Mouse (Mus musculus) limb, embryonic 14.5 days (tissue): ENCODE data around the gene 1700001C02Rik. TPM values are rescaled to one million over a fixed set of nuclear protein-coding genes. Genes with fewer than 3 reads are reported as not detected.

Source experiments
- ATAC-seq: fragments of 200-750 bp; cut with Nextera tagmentation; 2 replicates; pipeline ENCODE4 v1.8.0; 2017; ENCODE audit warnings: low read depth, moderate number of reproducible peaks, moderate TSS enrichment; ENCODE audit not compliant: low FRiP score
- DNase-seq: peaks from one replicate; pipeline ENCODE4 v3.0.0-alpha.2; 2015; ENCODE audit warnings: low spot score
- H3K27ac ChIP-seq: fragments of 300-500 bp; sonication (generic); replicated peaks from 2 replicates; pipeline ENCODE4 v1.5.1; 2014; ENCODE audit warnings: low read depth, mild to moderate bottlenecking, low read length, moderate library complexity, mixed read lengths
- H3K27me3 ChIP-seq: fragments of 300-500 bp; sonication (generic); 2 replicates; pipeline ENCODE4 v1.6.1; 2014; ENCODE audit warnings: low read length, mixed read lengths; ENCODE audit not compliant: control insufficient read depth, insufficient read depth
- H3K36me3 ChIP-seq: fragments of 300-500 bp; sonication (generic); 2 replicates; pipeline ENCODE4 v1.6.1; 2014; ENCODE audit warnings: mild to moderate bottlenecking, low read length, moderate library complexity, mixed read lengths; ENCODE audit not compliant: control insufficient read depth, insufficient read depth
- H3K4me1 ChIP-seq: fragments of 300-500 bp; sonication (generic); 2 replicates; pipeline ENCODE4 v1.6.1; 2014; ENCODE audit warnings: antibody characterized with exemption, low read length, mixed read lengths; ENCODE audit not compliant: control insufficient read depth, insufficient read depth
- H3K4me2 ChIP-seq: fragments of 300-500 bp; sonication (generic); replicated peaks from 2 replicates; pipeline ENCODE4 v1.6.1; 2014; ENCODE audit warnings: low read depth, mild to moderate bottlenecking, low read length, moderate library complexity; ENCODE audit not compliant: severe bottlenecking
- H3K4me3 ChIP-seq: fragments of 300-500 bp; sonication (generic); replicated peaks from 2 replicates; pipeline ENCODE4 v1.5.1; 2014; ENCODE audit warnings: low read length
- H3K9ac ChIP-seq: fragments of 300-500 bp; sonication (generic); 2 replicates; pipeline ENCODE4 v1.6.1; 2014; ENCODE audit warnings: mild to moderate bottlenecking, low read depth, low read length, moderate library complexity; ENCODE audit not compliant: severe bottlenecking
- H3K9me3 ChIP-seq: fragments of 300-500 bp; sonication (generic); 2 replicates; pipeline ENCODE4 v1.6.1; 2016; ENCODE audit warnings: low read length; ENCODE audit not compliant: control insufficient read depth
- POLR2A ChIP-seq: fragments of 200-500 bp; IDR thresholded peaks from 2 replicates; pipeline ENCODE4 v1.8.0; 2012; ENCODE audit warnings: inconsistent platforms, mild to moderate bottlenecking, moderate library complexity, borderline replicate concordance; ENCODE audit not compliant: insufficient read depth, insufficient read length; ENCODE audit errors: extremely low read depth
- WGBS: fragments of 180-500 bp; shearing (Covaris S2); extraction: QIAGEN DNeasy Blood & Tissue Kit; methylation state at CpG from one replicate; pipeline ENCODE4 v1.1.7; 2014; 5-methylcytosine and 5-hydroxymethylcytosine counted together
- polyA plus RNA-seq, 2 experiments: library from polyadenylated mRNA; depleted of rRNA in 1 of 2; stranded (reverse) in 1 of 2; unstranded in 1 of 2; fragments of >200 nt; fragmentation: Nextera tagmentation in 1 of 2; extraction: Ambion mirVana in 1 of 2; gene quantifications; 2 replicates each; pipeline versions ENCODE4 v1.2.1 to v1.2.3; 2012 to 2014

1700001C02Rik gene
- polyA plus RNA-seq, 2 experiments: not detected

DNA sequence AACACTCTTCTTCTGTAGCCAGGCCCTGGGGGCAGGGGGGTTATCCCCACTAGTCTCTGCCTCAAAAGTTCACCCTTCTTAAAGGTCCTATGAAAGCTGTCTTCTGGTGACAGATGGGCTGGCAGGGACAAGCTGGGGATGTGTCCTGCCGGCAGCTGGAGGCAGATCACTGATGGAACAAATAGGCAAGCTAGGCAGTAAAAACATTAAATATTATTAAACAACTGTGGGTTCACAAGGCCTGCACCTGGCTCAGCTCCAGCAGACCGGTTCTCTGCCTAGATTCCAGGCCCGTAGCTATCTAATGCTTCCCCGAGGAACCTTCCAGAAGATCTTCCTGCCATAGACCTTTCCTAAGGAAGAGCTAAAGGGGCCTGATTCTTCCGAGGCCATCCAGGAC lies 52.3 kb downstream of the 1700001C02Rik start:
- H3K27ac ChIP-seq: peak overlapping the region; percentile 19; the same call in 1 of the 2 replicates
- no peak for DNase-seq
- no peak overlapping the region for H3K4me2 ChIP-seq
- no peaks in the 10 kb centered on the region for H3K36me3 ChIP-seq
- H3K4me3 ChIP-seq: no peak overlapping the region
- TF ChIP-seq POLR2A: no peak
- H3K27me3 ChIP-seq: no peaks in the 10 kb centered on the region
- no peaks in the 10 kb centered on the region for H3K9me3 ChIP-seq
- peaks cover 27% of the 10 kb centered on the region for H3K4me1 ChIP-seq
- WGBS: 34% methylated on average over 5 of the region's 5 CpGs
- H3K9ac ChIP-seq: no peak overlapping the region
- ATAC-seq: no peak

- H3K4me2 ChIP-seq: no peak overlapping the region
- ATAC-seq (no peak), DNase-seq (no peak)
- H3K4me3 ChIP-seq: no peak overlapping the region
- 42% methylated on average over 6 of the region's 6 CpGs for WGBS
- no peaks in the 10 kb centered on the region for H3K36me3 ChIP-seq
- H3K9me3 ChIP-seq: no peaks in the 10 kb centered on the region
- TF ChIP-seq POLR2A: no peak
- no peaks in the 10 kb centered on the region for H3K27me3 ChIP-seq
- no peak overlapping the region for H3K9ac ChIP-seq
- peaks cover 27% of the 10 kb centered on the region for H3K4me1 ChIP-seq
- H3K27ac ChIP-seq: 0 out of 2 replicates have a peak overlapping the region, but pooled peaks have one; percentile 19
Observed at GRCm38 (mm10) chr5:30518547-30518946, 52.7 kb downstream of the 1700001C02Rik start.

GRCm38 (mm10) chr5:30519494-30519893 lies 53.6 kb downstream of the 1700001C02Rik start:
- DNase-seq (no peak), ATAC-seq (no peak)
- H3K4me2 ChIP-seq: no peak overlapping the region
- H3K9ac ChIP-seq: no peak overlapping the region
- H3K4me1 ChIP-seq: peaks cover 27% of the 10 kb centered on the region
- WGBS: 43% methylated on average over 7 of the region's 7 CpGs
- H3K27ac ChIP-seq: no peak overlapping the region
- no peaks in the 10 kb centered on the region for H3K36me3 ChIP-seq
- no peaks in the 10 kb centered on the region for H3K9me3 ChIP-seq
- no peak for TF ChIP-seq POLR2A
- H3K4me3 ChIP-seq: no peak overlapping the region
- H3K27me3 ChIP-seq: no peaks in the 10 kb centered on the region

DNA sequence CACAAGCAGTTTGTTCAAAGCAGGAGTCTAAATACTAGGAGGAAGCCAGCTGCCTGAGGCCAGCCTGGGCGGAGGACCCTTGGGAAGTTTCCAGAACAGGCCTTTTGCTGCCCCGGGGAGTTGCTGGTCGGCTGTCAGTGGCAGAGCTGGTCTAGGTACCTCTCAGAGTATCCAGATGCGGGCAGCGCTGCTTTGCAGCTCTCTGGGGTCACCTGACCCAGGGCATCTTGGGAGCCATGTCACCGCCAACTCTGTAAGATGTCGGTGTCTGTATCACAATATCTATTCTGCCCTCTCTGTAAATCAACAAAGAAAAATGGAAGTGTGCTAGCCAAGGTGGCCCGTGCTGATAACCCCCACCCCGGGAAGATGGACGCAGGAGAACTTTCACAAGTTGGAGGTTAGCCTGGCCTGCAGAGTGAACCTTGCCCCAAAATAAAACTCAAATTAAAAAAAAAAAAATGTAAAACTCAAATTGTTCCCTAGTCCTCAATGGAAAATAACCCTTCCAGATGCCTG lies 54.4 kb downstream of the 1700001C02Rik start:
- H3K27me3 ChIP-seq: no peaks in the 10 kb centered on the region
- H3K9me3 ChIP-seq: no peaks in the 10 kb centered on the region
- DNase-seq (no peak), ATAC-seq (no peak)
- no peak overlapping the region for H3K27ac ChIP-seq
- no peak overlapping the region for H3K4me3 ChIP-seq
- H3K4me1 ChIP-seq: peaks cover 27% of the 10 kb centered on the region
- 76% methylated on average over 10 of the region's 10 CpGs for WGBS
- no peak overlapping the region for H3K9ac ChIP-seq
- TF ChIP-seq POLR2A: no peak
- no peak overlapping the region for H3K4me2 ChIP-seq
- H3K36me3 ChIP-seq: no peaks in the 10 kb centered on the region

DNA sequence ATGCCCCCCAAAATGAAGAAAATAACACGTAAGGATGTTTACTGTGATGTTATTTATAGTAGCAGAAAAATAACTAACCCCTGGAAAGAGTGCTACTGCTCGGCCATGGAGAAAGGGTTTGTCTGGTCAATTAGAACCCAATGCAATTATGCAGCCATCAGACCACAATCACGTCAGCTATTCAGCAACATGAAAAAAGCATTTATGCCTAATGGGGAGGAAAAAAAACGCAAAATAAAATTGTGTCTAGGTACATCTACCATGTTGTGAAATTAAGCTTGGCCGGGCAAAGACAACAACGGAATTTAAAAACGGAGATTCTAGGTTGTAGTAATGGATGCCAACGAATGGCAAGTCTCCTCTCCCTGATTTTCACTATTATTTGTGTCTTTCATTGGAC lies 56.6 kb downstream of the 1700001C02Rik start:
- Histone ChIP-seq H3K27ac (no peak overlapping the region), H3K4me2 (no peak overlapping the region), H3K9ac (no peak overlapping the region), H3K4me1 (peaks cover 32% of the 10 kb centered on the region), H3K4me3 (no peak overlapping the region), H3K9me3 (no peaks in the 10 kb centered on the region), H3K27me3 (no peaks in the 10 kb centered on the region), H3K36me3 (no peaks in the 10 kb centered on the region)
- ATAC-seq (no peak), DNase-seq (no peak)
- TF ChIP-seq POLR2A: no peak
- WGBS: 88% methylated on average over 8 of the region's 8 CpGs

DNA sequence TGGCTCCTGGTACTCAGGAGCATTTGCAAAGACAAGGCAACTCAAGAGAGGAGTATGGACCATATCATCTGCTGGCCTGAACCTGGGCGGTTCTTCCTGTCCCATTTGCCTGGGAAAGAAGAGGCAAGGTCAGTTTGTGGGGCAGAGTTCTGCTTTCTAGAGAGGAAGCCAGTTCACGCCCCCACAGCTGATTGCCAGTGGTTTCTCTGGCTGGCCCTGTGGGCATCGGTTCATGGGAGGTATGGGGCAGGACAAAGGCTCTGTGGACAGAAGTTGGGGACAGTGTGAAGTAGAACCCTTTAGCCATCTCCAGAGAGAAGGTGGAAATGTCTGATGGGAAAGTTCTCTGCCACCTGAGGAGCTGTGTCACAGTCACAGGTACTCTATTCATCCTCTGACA lies 57.3 kb downstream of the 1700001C02Rik start:
- no peaks in the 10 kb centered on the region for H3K27me3 ChIP-seq
- peaks cover 26% of the 10 kb centered on the region for H3K4me1 ChIP-seq
- WGBS: 80% methylated on average over 3 of the region's 3 CpGs
- H3K27ac ChIP-seq: no peak overlapping the region
- no peaks in the 10 kb centered on the region for H3K9me3 ChIP-seq
- no peak overlapping the region for H3K9ac ChIP-seq
- no peak overlapping the region for H3K4me2 ChIP-seq
- DNase-seq: no peak
- H3K36me3 ChIP-seq: no peaks in the 10 kb centered on the region
- no peak for ATAC-seq
- H3K4me3 ChIP-seq: no peak overlapping the region
- TF ChIP-seq POLR2A: no peak
